In genomic region chr9:57696380-57697285, GRCm38 (mm10) we compare ENCODE assay signal across 8 mouse cellular contexts. TPM values are rescaled to one million over a fixed set of nuclear protein-coding genes. Genes with fewer than 3 reads are reported as not detected.
DNase-seq lines count a peak whose midpoint lies in the region; ATAC-seq and TF ChIP-seq lines count a peak whose summit lies in the region.

No protein-coding gene starts in this region.

- ATAC-seq in hindbrain, embryonic 11.5 days (ENCODE audit: low FRiP score) = no peak
- ATAC-seq in lung, embryonic 14.5 days (ENCODE audit: insufficient read depth) = no peak; the same call in 1 of the 2 replicates

- peak; percentile 45 for DNase-seq in Muller cell, postnatal 12 days (ENCODE audit: inconsistent ontology term)
- DNase-seq in cerebellum, adult 9-10 months = peak; percentile 76
- peak; percentile 52 to 61 for DNase-seq in frontal cortex, postnatal 14 days (ENCODE audit: low spot score in 2 of 2)
- DNase-seq in hindbrain, embryonic 11.5 days (ENCODE audit: low spot score) = peak; percentile 45
- peak; percentile 66 for DNase-seq in layer of hippocampus, adult 9-11 months
- DNase-seq in lung, embryonic 14.5 days = peak; percentile 20
- DNase-seq in right cerebral cortex, adult 18-20 months = peak; percentile 70
- DNase-seq in c-Kit-positive CD71-positive TER-119-positive erythroid progenitor cells, embryonic 14.5 days (ENCODE audit: low spot score) = no peak

- H3K27me3 ChIP-seq in hindbrain, embryonic 11.5 days (ENCODE audit: control insufficient read depth, insufficient read depth, low read length) = peaks cover 23% of the 10 kb centered on the region
- H3K27me3 ChIP-seq in lung, embryonic 14.5 days (ENCODE audit: insufficient read depth, low read length) = peaks cover 30% of the 10 kb centered on the region

- H3K36me3 ChIP-seq in hindbrain, embryonic 11.5 days (ENCODE audit: control insufficient read depth, insufficient read depth, low read length) = no peaks in the 10 kb centered on the region
- no peaks in the 10 kb centered on the region for H3K36me3 ChIP-seq in lung, embryonic 14.5 days (ENCODE audit: insufficient read depth)

- no peaks in the 10 kb centered on the region for H3K9me3 ChIP-seq in hindbrain, embryonic 11.5 days (ENCODE audit: control insufficient read depth, low read length)
- H3K9me3 ChIP-seq in lung, embryonic 14.5 days (ENCODE audit: low read depth, low read length) = no peaks in the 10 kb centered on the region

- no peak for TF ChIP-seq CTCF in lung, embryonic 14.5 days (IDR thresholded peaks at IDR 0.05; ENCODE audit: low read depth)

- peak overlapping the region; percentile 74 for H3K4me2 ChIP-seq in hindbrain, embryonic 11.5 days (replicated peaks; ENCODE audit: low read depth, low read length)
- peak overlapping the region; percentile 72 for H3K4me2 ChIP-seq in lung, embryonic 14.5 days

- no peaks in the 10 kb centered on the region for H3K4me1 ChIP-seq in hindbrain, embryonic 11.5 days (replicated peaks; ENCODE audit: control insufficient read depth, insufficient read depth, low read length)
- H3K4me1 ChIP-seq in lung, embryonic 14.5 days (ENCODE audit: insufficient read depth) = peaks cover 9% of the 10 kb centered on the region; the same call in 1 of the 2 replicates

- 0 out of 2 replicates have a peak overlapping the region, but pooled peaks have one; percentile 37 for H3K9ac ChIP-seq in hindbrain, embryonic 11.5 days (ENCODE audit: low read depth, low read length)
- H3K9ac ChIP-seq in lung, embryonic 14.5 days = peak overlapping the region; percentile 25; the same call in 1 of the 2 replicates

- WGBS in hindbrain, embryonic 11.5 days = under 1% methylated on average over 37 of the region's 42 CpGs
- 1% methylated on average over 42 of the region's 42 CpGs for WGBS in lung, embryonic 14.5 days

- H3K4me3 ChIP-seq in hindbrain, embryonic 11.5 days (ENCODE audit: low read depth, low read length) = peak overlapping the region; percentile 40
- H3K4me3 ChIP-seq in lung, embryonic 14.5 days (ENCODE audit: low read depth, low read length) = peak overlapping the region; percentile 36

- H3K27ac ChIP-seq in hindbrain, embryonic 11.5 days (ENCODE audit: low read depth, low read length) = no peak overlapping the region
- H3K27ac ChIP-seq in lung, embryonic 14.5 days (ENCODE audit: low read depth) = no peak overlapping the region

RNA-seq across cellular contexts. Expression of gene Cyp1a1, which starts 8.9 kb away (rescaled TPM):
- polyA plus RNA-seq in hindbrain, embryonic 11.5 days (2014; fragmentation: Nextera tagmentation; extraction: Ambion mirVana) = not detected in 2 replicates
- polyA plus RNA-seq in lung, embryonic 14.5 days (2014; fragmentation: Nextera tagmentation; extraction: Ambion mirVana) = not detected in 2 replicates

RNA-seq across cellular contexts. Expression of gene Edc3, which starts 11.7 kb away (rescaled TPM):
- polyA plus RNA-seq in hindbrain, embryonic 11.5 days (2014; fragmentation: Nextera tagmentation; extraction: Ambion mirVana) = 23.7 and 28.4 TPM in 2 replicates
- polyA plus RNA-seq in lung, embryonic 14.5 days (2014; fragmentation: Nextera tagmentation; extraction: Ambion mirVana) = 24.0 and 24.9 TPM in 2 replicates

RNA-seq across cellular contexts. Expression of gene Cyp1a2, which starts 13.1 kb away (rescaled TPM):
- polyA plus RNA-seq in hindbrain, embryonic 11.5 days (2014; fragmentation: Nextera tagmentation; extraction: Ambion mirVana) = not detected in 2 replicates
- polyA plus RNA-seq in lung, embryonic 14.5 days (2014; fragmentation: Nextera tagmentation; extraction: Ambion mirVana) = not detected in 2 replicates

RNA-seq across cellular contexts. Expression of gene Csk, which starts 43.2 kb away (rescaled TPM):
- polyA plus RNA-seq in hindbrain, embryonic 11.5 days (2014; fragmentation: Nextera tagmentation; extraction: Ambion mirVana) = 29.4 and 30.7 TPM in 2 replicates
- 23.6 and 28.7 TPM in 2 replicates for polyA plus RNA-seq in lung, embryonic 14.5 days (2014; fragmentation: Nextera tagmentation; extraction: Ambion mirVana)
